Mouse (Mus musculus): Measurements from ENCODE around the gene Rab28. TPM values are rescaled to one million over a fixed set of nuclear protein-coding genes. Genes with fewer than 3 reads are reported as not detected.
"Not testable (repeated sequence)": the region's sequence is repeated elsewhere in the genome, so short reads cannot be mapped to it uniquely, and the experiment has no call there.

Rab28 gene
- polyA plus RNA-seq, 1 experiment from 2014 or later, result 72.8 TPM

DNA sequence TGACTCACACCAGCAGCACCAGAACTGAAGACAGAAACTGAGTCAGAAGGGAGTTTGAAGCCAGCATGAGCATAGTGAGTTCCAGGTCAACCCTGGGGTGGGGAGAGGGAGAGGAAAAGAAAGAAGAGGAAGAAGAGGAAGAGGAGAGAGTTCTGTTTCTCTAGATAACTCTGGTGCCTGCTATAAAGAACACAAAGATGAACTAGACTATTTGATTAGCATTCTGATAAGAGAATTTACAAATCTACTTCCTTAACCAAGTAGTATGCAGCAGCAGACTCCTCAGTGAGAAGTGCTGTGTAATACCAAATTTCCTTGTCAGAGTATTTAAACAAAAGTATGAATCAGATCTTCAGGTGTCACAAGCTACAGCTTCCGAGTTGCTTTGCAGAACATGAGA is 19.1 kb upstream of the Rab28 start:
- H3K27me3 ChIP-seq (replicated peaks), result no peaks in the 10 kb centered on the region
- H3K9me3 ChIP-seq, result no peaks in the 10 kb centered on the region
- no peak overlapping the region for H3K27ac ChIP-seq
- WGBS, result 50% methylated on average over 1 of the region's 1 CpGs
- no peaks in the 10 kb centered on the region for H3K4me1 ChIP-seq
- H3K4me3 ChIP-seq (replicated peaks), result no peak overlapping the region
- no peak overlapping the region for H3K9ac ChIP-seq
- no peak for ATAC-seq (ENCODE audit: insufficient read depth, low FRiP score, low read depth)
- H3K36me3 ChIP-seq, result no peaks in the 10 kb centered on the region
- H3K4me2 ChIP-seq, result no peak overlapping the region

DNA sequence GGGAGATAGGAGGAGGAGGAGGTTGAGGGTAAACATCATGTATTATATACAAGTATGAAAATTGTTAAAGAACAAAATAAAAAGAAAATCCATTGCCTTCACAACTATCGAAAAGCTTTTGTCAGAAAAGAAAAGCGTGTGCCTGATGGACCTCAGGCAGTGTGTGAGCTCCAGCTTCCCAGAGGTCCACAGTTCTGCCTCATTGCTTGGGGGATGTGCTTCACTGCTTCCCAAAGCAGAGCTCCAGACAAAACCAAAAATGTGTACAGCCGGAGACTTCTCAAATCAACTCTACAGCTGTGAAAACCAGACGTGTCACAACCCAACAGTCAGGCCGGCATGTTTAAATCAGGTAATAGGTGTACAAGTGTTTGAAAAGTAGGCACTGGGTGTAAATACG is 17.6 kb upstream of the Rab28 start:
- no peak for ATAC-seq (ENCODE audit: insufficient read depth, low FRiP score, low read depth)
- Histone ChIP-seq H3K27me3 (replicated peaks) (no peaks in the 10 kb centered on the region), H3K4me1 (no peaks in the 10 kb centered on the region), H3K4me3 (replicated peaks) (no peak overlapping the region), H3K4me2 (no peak overlapping the region), H3K9me3 (no peaks in the 10 kb centered on the region), H3K9ac (no peak overlapping the region), H3K27ac (no peak overlapping the region), H3K36me3 (no peaks in the 10 kb centered on the region)
- WGBS, result 85% methylated on average over 6 of the region's 6 CpGs

DNA sequence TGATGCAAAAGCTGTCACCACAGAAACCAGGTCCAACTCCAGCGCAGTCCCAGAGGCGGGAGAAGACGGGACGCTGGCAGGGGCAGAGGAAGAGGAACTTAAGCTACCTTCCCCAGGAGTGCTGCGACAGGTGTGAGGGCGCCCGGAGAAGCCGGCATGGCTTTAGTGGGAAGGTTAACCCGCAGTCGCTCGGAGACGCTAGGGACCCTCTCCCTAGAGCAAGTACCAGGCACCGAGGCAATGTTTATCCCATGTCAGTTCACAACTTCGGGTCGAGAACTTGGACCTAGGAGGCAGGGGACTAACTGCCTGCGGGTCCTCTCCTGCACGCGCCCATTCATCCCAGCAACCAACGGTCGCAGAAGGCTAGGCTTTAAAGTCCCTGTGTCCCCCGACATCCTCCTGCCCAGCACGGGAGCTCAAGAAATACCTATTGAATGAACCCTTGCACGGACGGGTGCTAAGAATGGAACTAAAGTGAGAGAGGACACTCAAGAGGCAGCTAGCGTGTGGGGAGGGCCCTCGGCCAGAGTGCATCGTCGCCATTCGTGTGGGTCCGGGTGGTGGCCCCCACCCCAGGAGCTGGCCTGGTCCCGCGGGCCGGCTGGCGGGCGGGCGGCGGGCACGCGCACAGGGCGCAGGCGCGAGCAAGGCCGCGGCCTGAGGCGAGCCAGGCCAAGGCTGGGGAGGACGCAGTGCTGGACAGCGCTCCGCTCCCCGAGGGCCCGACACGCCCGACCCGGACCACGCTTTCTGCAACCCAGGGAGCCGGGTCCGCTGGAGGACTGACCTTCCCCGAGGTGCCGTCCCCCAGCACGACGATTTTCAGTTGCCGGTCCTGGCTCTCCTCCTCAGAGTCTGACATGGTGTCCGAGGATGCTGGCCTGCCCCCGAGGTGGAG is 592 bp downstream of the Rab28 start:
- peak overlapping the region; percentile 97 for H3K4me2 ChIP-seq
- no peaks in the 10 kb centered on the region for H3K27me3 ChIP-seq (replicated peaks)
- H3K9me3 ChIP-seq, result no peaks in the 10 kb centered on the region
- peak overlapping the region; percentile 97 for H3K4me3 ChIP-seq (replicated peaks)
- H3K4me1 ChIP-seq, result peaks cover 4% of the 10 kb centered on the region; the same call in 1 of the 2 replicates
- ATAC-seq (ENCODE audit: insufficient read depth, low FRiP score, low read depth), result peak; percentile 87
- H3K27ac ChIP-seq, result peak overlapping the region; percentile 91
- no peaks in the 10 kb centered on the region for H3K36me3 ChIP-seq
- under 1% methylated on average over 59 of the region's 63 CpGs for WGBS
- peak overlapping the region; percentile 91 for H3K9ac ChIP-seq

DNA sequence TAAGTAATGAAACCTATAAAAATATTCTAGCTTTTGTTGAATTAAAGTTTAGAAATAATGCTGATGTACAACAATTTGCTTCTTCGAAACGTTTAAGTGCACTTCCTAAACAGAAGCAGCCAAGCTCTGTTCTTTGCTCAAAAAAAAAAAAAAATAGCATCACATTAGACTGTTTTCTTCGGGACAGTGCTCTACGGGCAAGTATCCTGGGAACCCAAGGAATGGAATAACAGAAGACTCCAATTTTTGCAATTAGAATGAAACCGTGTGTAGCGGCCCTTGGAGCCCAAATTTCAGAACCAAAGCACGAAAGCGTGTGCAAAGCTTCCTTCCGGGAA is 1.2 kb downstream of the Rab28 start:
- 5% methylated on average over 9 of the region's 9 CpGs for WGBS
- no peak for ATAC-seq (ENCODE audit: insufficient read depth, low FRiP score, low read depth)
- H3K27ac ChIP-seq, result no peak overlapping the region
- no peaks in the 10 kb centered on the region for H3K36me3 ChIP-seq
- H3K27me3 ChIP-seq (replicated peaks), result no peaks in the 10 kb centered on the region
- H3K9me3 ChIP-seq, result no peaks in the 10 kb centered on the region
- peaks cover 4% of the 10 kb centered on the region; the same call in 1 of the 2 replicates for H3K4me1 ChIP-seq
- H3K4me3 ChIP-seq (replicated peaks), result peak overlapping the region; percentile 97
- H3K4me2 ChIP-seq, result peak overlapping the region; percentile 97
- H3K9ac ChIP-seq, result peak overlapping the region; percentile 91; the same call in 1 of the 2 replicates

DNA sequence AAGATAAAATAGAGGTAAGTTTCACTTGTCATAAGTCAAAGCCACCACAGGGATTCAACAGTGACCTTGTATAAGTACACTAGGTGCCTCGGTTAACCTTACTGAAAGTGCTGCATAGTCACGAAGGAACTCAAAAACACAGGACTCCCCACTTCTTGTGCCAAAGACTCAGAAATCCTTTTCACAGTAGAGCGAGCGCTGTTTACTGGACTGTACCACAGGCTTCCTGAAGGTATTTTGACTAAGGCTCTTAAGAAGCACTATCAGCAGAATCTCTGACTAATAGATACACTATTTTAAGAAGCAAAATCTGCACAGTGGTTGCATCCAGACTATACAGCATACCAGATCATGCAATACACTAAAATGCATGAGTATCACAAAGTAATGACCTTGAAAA is 6.9 kb downstream of the Rab28 start:
- H3K9me3 ChIP-seq; H3K4me2 ChIP-seq; H3K4me3 ChIP-seq (replicated peaks); H3K27ac ChIP-seq; H3K36me3 ChIP-seq; H3K27me3 ChIP-seq (replicated peaks); H3K9ac ChIP-seq; H3K4me1 ChIP-seq; ATAC-seq (ENCODE audit: insufficient read depth, low FRiP score, low read depth): not testable (repeated sequence)
- WGBS, result 79% methylated on average over 4 of the region's 4 CpGs

DNA sequence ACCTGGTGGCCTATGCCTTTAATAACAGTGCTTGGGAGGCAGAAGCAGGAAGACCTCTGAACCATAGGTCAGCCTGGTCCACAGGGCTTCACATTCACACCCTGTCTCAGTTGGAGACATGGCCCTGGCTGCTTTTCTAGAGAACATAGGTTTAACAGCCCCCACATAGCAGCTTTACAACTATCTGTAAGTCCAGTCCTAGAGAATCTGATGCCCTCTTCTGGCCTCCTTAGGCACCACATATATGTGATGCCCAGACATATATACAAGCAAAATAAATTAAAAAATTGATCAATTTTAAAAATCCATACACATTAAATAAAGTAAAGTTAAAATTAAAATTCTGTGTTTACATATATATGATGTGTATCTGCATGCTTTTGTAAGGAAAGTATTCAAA is 10.0 kb downstream of the Rab28 start:
- Histone ChIP-seq H3K9ac (no peak overlapping the region), H3K4me1 (no peaks in the 10 kb centered on the region), H3K27me3 (replicated peaks) (no peaks in the 10 kb centered on the region), H3K36me3 (no peaks in the 10 kb centered on the region), H3K9me3 (no peaks in the 10 kb centered on the region), H3K4me2 (no peak overlapping the region), H3K4me3 (replicated peaks) (no peak overlapping the region), H3K27ac (no peak overlapping the region)
- no peak for ATAC-seq (ENCODE audit: insufficient read depth, low FRiP score, low read depth)

DNA sequence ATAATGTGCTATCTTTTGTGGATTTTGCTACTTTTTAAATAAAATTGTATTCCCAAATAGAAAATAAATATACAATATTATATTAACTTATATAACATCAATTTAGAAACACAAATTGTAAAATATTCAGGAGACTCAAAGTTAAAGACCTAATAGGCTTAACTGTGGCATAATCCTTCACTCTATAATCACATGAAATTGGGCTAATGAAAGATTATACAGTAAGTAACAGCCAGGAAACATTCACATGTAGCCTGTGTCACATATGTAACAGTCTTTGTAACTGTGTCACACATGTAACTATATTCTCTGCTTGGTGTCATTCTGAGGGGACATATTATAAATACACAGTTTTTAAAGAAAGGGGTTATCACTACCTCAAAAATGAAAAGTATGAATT is 22.9 kb downstream of the Rab28 start:
- no peaks in the 10 kb centered on the region for H3K27me3 ChIP-seq (replicated peaks)
- H3K4me2 ChIP-seq, result no peak overlapping the region
- H3K9me3 ChIP-seq, result no peaks in the 10 kb centered on the region
- H3K27ac ChIP-seq, result no peak overlapping the region
- ATAC-seq (ENCODE audit: insufficient read depth, low FRiP score, low read depth), result no peak
- no peaks in the 10 kb centered on the region for H3K36me3 ChIP-seq
- no peaks in the 10 kb centered on the region for H3K4me1 ChIP-seq
- no peak overlapping the region for H3K9ac ChIP-seq
- H3K4me3 ChIP-seq (replicated peaks), result no peak overlapping the region

DNA sequence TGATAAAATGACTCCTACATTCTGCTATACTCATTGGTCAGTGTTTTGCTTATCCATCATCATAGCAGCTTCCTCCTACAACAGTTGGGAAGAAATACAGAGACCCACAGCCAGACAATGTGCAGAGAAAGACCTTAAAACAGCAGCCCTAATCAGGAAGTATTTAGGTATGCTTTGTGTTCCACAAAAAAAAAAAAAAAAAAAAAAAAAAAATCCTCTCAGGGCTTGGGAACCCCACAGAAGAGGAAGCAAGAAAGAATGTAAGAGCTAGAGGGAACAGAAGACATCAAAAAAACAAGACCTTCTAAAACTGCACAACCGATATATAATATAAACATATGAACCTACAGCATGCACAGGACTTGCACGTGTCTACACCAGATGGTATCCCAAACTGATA is 24.0 kb downstream of the Rab28 start:
- H3K9ac ChIP-seq, result no peak overlapping the region
- no peak overlapping the region for H3K27ac ChIP-seq
- no peak overlapping the region for H3K4me2 ChIP-seq
- no peak for ATAC-seq (ENCODE audit: insufficient read depth, low FRiP score, low read depth)
- H3K4me3 ChIP-seq (replicated peaks), result no peak overlapping the region
- no peaks in the 10 kb centered on the region for H3K9me3 ChIP-seq
- 68% methylated on average over 2 of the region's 2 CpGs for WGBS
- no peaks in the 10 kb centered on the region for H3K27me3 ChIP-seq (replicated peaks)
- H3K36me3 ChIP-seq, result no peaks in the 10 kb centered on the region
- H3K4me1 ChIP-seq, result no peaks in the 10 kb centered on the region

DNA sequence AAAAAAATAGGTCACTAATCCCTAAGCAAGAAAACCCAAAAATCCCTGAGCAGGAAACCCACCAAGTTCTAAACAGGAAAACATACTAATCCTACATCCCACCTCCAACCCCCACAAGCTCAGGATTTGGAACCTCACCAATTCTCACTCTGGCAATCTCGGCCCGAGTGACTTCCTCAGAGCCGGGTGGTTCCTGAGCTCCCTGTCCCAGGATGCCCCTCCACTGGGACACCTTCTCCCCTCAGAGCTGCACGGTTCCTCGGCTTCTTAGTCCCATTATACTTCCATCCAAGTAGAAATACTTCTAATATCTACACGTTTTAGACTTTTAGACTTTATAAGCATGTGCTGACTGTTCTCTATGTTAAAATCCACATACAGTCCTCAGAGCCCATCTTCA is 41.9 kb downstream of the Rab28 start:
- Histone ChIP-seq H3K27ac (no peak overlapping the region), H3K36me3 (no peaks in the 10 kb centered on the region), H3K4me3 (replicated peaks) (no peak overlapping the region), H3K9me3 (no peaks in the 10 kb centered on the region), H3K27me3 (replicated peaks) (no peaks in the 10 kb centered on the region), H3K9ac (no peak overlapping the region), H3K4me2 (no peak overlapping the region), H3K4me1 (no peaks in the 10 kb centered on the region)
- 83% methylated on average over 6 of the region's 6 CpGs for WGBS
- no peak for ATAC-seq (ENCODE audit: insufficient read depth, low FRiP score, low read depth)

DNA sequence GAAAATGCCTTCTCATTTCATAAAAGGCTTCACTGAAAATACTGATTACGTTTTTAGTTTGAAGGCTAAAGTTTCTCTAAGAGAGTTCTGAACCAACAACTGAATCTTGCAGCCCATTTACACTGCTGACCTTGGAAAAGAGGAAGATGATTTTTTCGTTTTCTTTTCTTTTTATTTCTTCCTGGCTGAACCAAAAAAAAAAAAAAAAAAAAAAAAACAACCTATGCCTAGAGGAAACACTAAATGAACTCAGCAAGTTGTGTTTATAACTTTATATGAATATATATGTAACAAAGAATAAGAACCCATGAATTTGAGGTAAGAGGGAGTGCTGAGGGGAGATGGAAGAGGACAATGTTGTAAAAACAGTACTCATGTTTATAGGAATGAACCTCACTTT is 71.2 kb downstream of the Rab28 start:
- no peaks in the 10 kb centered on the region for H3K9me3 ChIP-seq
- no peaks in the 10 kb centered on the region for H3K4me1 ChIP-seq
- no peak overlapping the region for H3K4me2 ChIP-seq
- no peak overlapping the region for H3K4me3 ChIP-seq (replicated peaks)
- no peak for ATAC-seq (ENCODE audit: insufficient read depth, low FRiP score, low read depth)
- no peak overlapping the region for H3K27ac ChIP-seq
- no peak overlapping the region for H3K9ac ChIP-seq
- no peaks in the 10 kb centered on the region for H3K27me3 ChIP-seq (replicated peaks)
- H3K36me3 ChIP-seq, result no peaks in the 10 kb centered on the region
- WGBS, result 71% methylated on average over 2 of the region's 2 CpGs

DNA sequence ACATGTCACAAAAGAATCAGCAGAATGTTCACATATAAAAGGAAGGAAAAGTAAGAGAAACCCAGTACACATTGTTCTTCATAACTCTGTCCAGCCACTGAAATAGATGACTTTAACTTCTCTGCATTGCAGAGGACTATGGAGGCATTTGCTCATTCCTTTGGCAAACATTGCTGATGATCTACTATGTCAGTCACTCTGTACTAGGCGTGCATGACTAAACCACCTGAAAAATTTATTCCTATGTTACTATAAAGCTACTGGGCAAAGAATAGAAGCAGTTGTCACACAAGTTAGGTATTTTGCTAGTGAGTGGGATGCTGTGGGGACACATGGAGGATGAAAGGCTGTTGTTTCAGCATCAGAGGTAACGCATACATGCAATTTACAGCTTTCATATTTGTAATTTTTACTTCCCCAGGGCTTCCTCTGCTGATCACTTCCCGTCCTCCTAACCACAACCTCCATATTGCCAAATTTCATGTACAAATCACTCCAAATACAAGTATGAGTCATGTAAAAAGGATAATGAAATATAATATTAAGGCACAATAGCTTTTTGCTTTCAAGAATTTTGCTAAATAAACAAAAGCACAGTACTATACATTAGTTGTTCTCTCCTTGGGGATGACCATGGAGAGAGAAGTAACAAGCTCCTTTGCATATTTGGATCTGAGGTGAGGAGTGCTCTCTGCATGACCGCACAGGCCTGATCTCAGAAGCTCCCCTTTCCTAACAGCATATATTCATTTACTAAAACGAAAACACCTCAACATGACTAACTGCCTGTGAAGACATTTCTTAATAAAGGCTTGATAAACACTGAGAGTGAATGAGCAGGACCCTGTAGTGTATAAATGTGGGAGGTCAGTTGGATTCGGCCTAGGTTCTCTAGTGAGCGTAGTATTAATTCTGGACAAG is 80.5 kb downstream of the Rab28 start:
- H3K4me2 ChIP-seq, result no peak overlapping the region
- H3K4me3 ChIP-seq (replicated peaks), result no peak overlapping the region
- WGBS, result 77% methylated on average over 7 of the region's 7 CpGs
- H3K9me3 ChIP-seq, result no peaks in the 10 kb centered on the region
- H3K27me3 ChIP-seq (replicated peaks), result no peaks in the 10 kb centered on the region
- no peaks in the 10 kb centered on the region for H3K36me3 ChIP-seq
- ATAC-seq (ENCODE audit: insufficient read depth, low FRiP score, low read depth), result no peak
- no peaks in the 10 kb centered on the region for H3K4me1 ChIP-seq
- H3K27ac ChIP-seq, result no peak overlapping the region
- H3K9ac ChIP-seq, result no peak overlapping the region

DNA sequence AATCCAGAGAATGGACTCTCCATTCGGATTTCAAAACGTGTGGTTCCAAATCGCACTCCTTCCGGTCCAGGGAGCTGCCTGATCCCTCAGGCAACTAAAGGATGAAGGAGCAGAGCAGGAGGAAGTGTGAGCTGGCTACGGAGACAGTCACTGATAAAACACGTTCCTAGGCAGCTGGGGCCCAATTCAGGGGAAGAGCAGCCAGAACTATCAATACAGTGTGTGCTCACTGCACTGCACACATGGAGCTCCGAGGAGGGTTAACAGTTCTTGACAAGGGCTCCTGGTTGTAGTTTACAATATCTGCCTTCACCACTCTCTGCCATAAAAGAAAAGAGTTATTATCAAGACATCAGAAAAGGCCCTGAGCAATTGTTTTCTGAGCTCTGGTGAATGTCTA is 82.4 kb downstream of the Rab28 start:
- Histone ChIP-seq H3K27me3 (replicated peaks) (no peaks in the 10 kb centered on the region), H3K4me1 (no peaks in the 10 kb centered on the region), H3K9ac (no peak overlapping the region), H3K4me2 (no peak overlapping the region), H3K27ac (no peak overlapping the region), H3K4me3 (replicated peaks) (no peak overlapping the region), H3K9me3 (no peaks in the 10 kb centered on the region), H3K36me3 (no peaks in the 10 kb centered on the region)
- ATAC-seq (ENCODE audit: insufficient read depth, low FRiP score, low read depth), result no peak
- 41% methylated on average over 7 of the region's 7 CpGs for WGBS
